Mouse (Mus musculus): ENCODE results near the gene Utrn. TPM values are rescaled to one million over a fixed set of nuclear protein-coding genes. Genes with fewer than 3 reads are reported as not detected.

Utrn gene
- polyA plus RNA-seq (2014; fragmentation: Illumina TruSeq; extraction: RNeasy Lipid Tissue Mini Kit (QIAGEN cat#74804)), result 78.2 TPM

DNA sequence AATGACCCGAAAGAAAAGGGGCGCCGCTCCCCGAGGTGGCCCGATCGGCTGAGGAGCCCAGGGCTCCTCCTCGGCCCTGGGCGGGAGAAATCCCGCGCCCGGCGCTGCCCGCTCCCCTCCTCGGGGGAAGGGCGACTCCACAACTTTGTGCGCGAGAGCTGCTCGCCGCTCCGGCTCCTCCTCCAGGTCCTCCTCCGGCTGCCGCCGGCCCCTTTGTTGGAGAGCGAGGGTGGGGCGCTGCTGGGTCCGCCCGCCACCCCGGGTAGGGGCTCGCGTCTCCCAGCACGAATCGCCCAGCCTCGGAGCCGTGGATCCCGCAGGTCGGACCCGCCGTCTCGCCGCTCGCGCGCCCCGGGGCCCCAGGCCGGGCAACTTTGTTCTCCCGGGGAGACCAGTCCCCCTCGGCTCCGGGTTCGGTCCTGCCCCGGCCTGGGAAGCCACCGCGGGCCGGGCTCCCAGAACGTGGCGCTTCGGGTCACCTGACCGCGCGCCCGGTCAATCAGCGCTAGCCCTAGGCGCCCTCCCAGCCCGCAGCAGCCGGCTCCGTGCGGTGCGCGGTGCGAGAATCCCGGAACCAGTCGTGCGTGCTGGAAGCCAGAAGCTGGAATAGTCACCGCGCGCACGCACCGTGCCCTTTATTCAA is at the start of gene Utrn:
Gene Utrn (minus strand): TSS at position 337 of the 643 bp plus-strand sequence.

Other genes starting within 250 kb of the Utrn start
- gene Stx11, start 94.9 kb upstream of the Utrn start, polyA plus RNA-seq (2014; fragmentation: Illumina TruSeq; extraction: RNeasy Lipid Tissue Mini Kit (QIAGEN cat#74804)), result 8.8 TPM
- gene Sf3b5, start 136.0 kb upstream of the Utrn start, polyA plus RNA-seq (2014; fragmentation: Illumina TruSeq; extraction: RNeasy Lipid Tissue Mini Kit (QIAGEN cat#74804)), result not detected
- gene Plagl1, start 191.1 kb upstream of the Utrn start, polyA plus RNA-seq (2014; fragmentation: Illumina TruSeq; extraction: RNeasy Lipid Tissue Mini Kit (QIAGEN cat#74804)), result 330 TPM